Mouse (Mus musculus) embryonic facial prominence, embryonic 11.5 days (tissue): ENCODE measurements at regions not wholly inside any gene's neighbourhood (a gene's known extent, or its start where the extent isn't known, plus 50 kb on each side); places are given as distances from the start of the nearest gene placed in this dataset.

Source experiments
- ATAC-seq: fragments of 200-750 bp; cut with Nextera tagmentation; replicated peaks from 2 replicates; pipeline ENCODE4 v1.8.0; 2017; ENCODE audit warnings: low read depth; ENCODE audit not compliant: insufficient number of reproducible peaks, low FRiP score, low TSS enrichment
- DNase-seq: peaks from one replicate; pipeline ENCODE4 v3.0.0-alpha.2; 2015; ENCODE audit warnings: low spot score
- H3K27ac ChIP-seq: fragments of 300-500 bp; sonication (generic); replicated peaks from 2 replicates; pipeline ENCODE4 v1.5.1; 2014; ENCODE audit warnings: mild to moderate bottlenecking, low read depth, low read length, control low read depth
- H3K27me3 ChIP-seq: fragments of 300-500 bp; sonication (generic); 2 replicates; pipeline ENCODE4 v1.6.1; 2014; ENCODE audit warnings: mild to moderate bottlenecking, low read length, moderate library complexity, mixed read lengths; ENCODE audit not compliant: control insufficient read depth, insufficient read depth
- H3K36me3 ChIP-seq: fragments of 300-500 bp; sonication (generic); replicated peaks from 2 replicates; pipeline ENCODE4 v1.6.1; 2014; ENCODE audit warnings: low read depth, mild to moderate bottlenecking, low read length, moderate library complexity, mixed read lengths; ENCODE audit not compliant: control insufficient read depth, insufficient read depth
- H3K4me1 ChIP-seq: fragments of 300-500 bp; sonication (generic); 2 replicates; pipeline ENCODE4 v1.6.1; 2014; ENCODE audit warnings: low read length, mixed read lengths; ENCODE audit not compliant: control insufficient read depth, insufficient read depth
- H3K4me2 ChIP-seq: fragments of 300-500 bp; sonication (generic); 2 replicates; pipeline ENCODE4 v1.6.1; 2014; ENCODE audit warnings: low read depth, mild to moderate bottlenecking, control low read depth, low read length, moderate library complexity
- H3K4me3 ChIP-seq: fragments of 300-500 bp; sonication (generic); 2 replicates; pipeline ENCODE4 v1.5.1; 2014; ENCODE audit warnings: low read depth, low read length, control low read depth
- H3K9ac ChIP-seq: fragments of 300-500 bp; sonication (generic); replicated peaks from 2 replicates; pipeline ENCODE4 v1.6.1; 2014; ENCODE audit warnings: mild to moderate bottlenecking, control low read depth, low read length
- H3K9me3 ChIP-seq: fragments of 300-500 bp; sonication (generic); replicated peaks from 2 replicates; pipeline ENCODE4 v1.6.1; 2016; ENCODE audit warnings: mild to moderate bottlenecking, low read length, inconsistent platforms, mixed read lengths; ENCODE audit not compliant: control insufficient read depth
- WGBS: fragments of 180-500 bp; shearing (Covaris S2); extraction: QIAGEN DNeasy Blood & Tissue Kit; methylation state at CpG from one replicate; pipeline ENCODE4 v1.1.7; 2014; 5-methylcytosine and 5-hydroxymethylcytosine counted together

GRCm38 (mm10) chr17:88318936-88319335 lies 121.6 kb upstream of the Foxn2 start:
- Histone ChIP-seq H3K9ac (no peak overlapping the region), H3K27me3 (no peaks in the 10 kb centered on the region), H3K9me3 (no peaks in the 10 kb centered on the region), H3K36me3 (no peaks in the 10 kb centered on the region), H3K4me1 (no peaks in the 10 kb centered on the region), H3K4me2 (no peak overlapping the region), H3K4me3 (no peak overlapping the region), H3K27ac (no peak overlapping the region)
- ATAC-seq (no peak), DNase-seq (no peak)
- WGBS = 74% methylated on average over 5 of the region's 5 CpGs

- Histone ChIP-seq H3K9me3 (no peaks in the 10 kb centered on the region), H3K27ac (no peak overlapping the region), H3K36me3 (no peaks in the 10 kb centered on the region), H3K9ac (no peak overlapping the region), H3K4me3 (no peak overlapping the region), H3K27me3 (no peaks in the 10 kb centered on the region), H3K4me2 (no peak overlapping the region), H3K4me1 (no peaks in the 10 kb centered on the region; the same call in 1 of the 2 replicates)
- no peak for ATAC-seq
- no peak for DNase-seq
- 70% methylated on average over 1 of the region's 1 CpGs for WGBS
Observed at GRCm38 (mm10) chr17:88320686-88321085, 119.8 kb upstream of the Foxn2 start.

- WGBS = 25% methylated on average over 14 of the region's 14 CpGs
- H3K36me3 ChIP-seq = no peaks in the 10 kb centered on the region
- H3K9me3 ChIP-seq = no peaks in the 10 kb centered on the region; the same call in 1 of the 2 replicates
- no peak overlapping the region for H3K4me3 ChIP-seq
- no peak overlapping the region for H3K27ac ChIP-seq
- no peaks in the 10 kb centered on the region; the same call in 1 of the 2 replicates for H3K4me1 ChIP-seq
- ATAC-seq (0 out of 2 replicates have a peak, but pooled peaks have one; percentile 17), DNase-seq (no peak)
- no peak overlapping the region for H3K9ac ChIP-seq
- no peak overlapping the region for H3K4me2 ChIP-seq
- no peaks in the 10 kb centered on the region for H3K27me3 ChIP-seq
Observed at GRCm38 (mm10) chr17:88325326-88325909, 115.1 kb upstream of the Foxn2 start.

- no peaks in the 10 kb centered on the region for H3K27me3 ChIP-seq
Observed at GRCm38 (mm10) chr17:88325910-88326739, 114.4 kb upstream of the Foxn2 start.

GRCm38 (mm10) chr17:88326740-88327123 lies 113.8 kb upstream of the Foxn2 start:
- ATAC-seq = no peak
- Histone ChIP-seq H3K9ac (no peak overlapping the region), H3K9me3 (no peaks in the 10 kb centered on the region; the same call in 1 of the 2 replicates), H3K4me2 (no peak overlapping the region), H3K36me3 (no peaks in the 10 kb centered on the region), H3K4me1 (no peaks in the 10 kb centered on the region; the same call in 1 of the 2 replicates), H3K27ac (no peak overlapping the region), H3K4me3 (no peak overlapping the region), H3K27me3 (no peaks in the 10 kb centered on the region)
- DNase-seq = no peak
- WGBS = 78% methylated on average over 4 of the region's 4 CpGs

More at GRCm38 (mm10) chr17:88325910-88326739, 114.4 kb upstream of the Foxn2 start:
- no peak overlapping the region for H3K4me3 ChIP-seq
- no peak overlapping the region for H3K27ac ChIP-seq
- H3K9ac ChIP-seq = no peak overlapping the region
- H3K4me2 ChIP-seq = no peak overlapping the region
- H3K36me3 ChIP-seq = no peaks in the 10 kb centered on the region
- no peaks in the 10 kb centered on the region; the same call in 1 of the 2 replicates for H3K4me1 ChIP-seq
- peak; percentile 40 for DNase-seq
- WGBS = 12% methylated on average over 12 of the region's 12 CpGs
- peak; percentile 40; the same call in 1 of the 2 replicates for ATAC-seq
- no peaks in the 10 kb centered on the region; the same call in 1 of the 2 replicates for H3K9me3 ChIP-seq

- ATAC-seq (no peak), DNase-seq (no peak)
- Histone ChIP-seq H3K36me3 (no peaks in the 10 kb centered on the region), H3K27ac (no peak overlapping the region), H3K4me3 (no peak overlapping the region), H3K4me1 (no peaks in the 10 kb centered on the region; the same call in 1 of the 2 replicates), H3K9ac (no peak overlapping the region), H3K9me3 (no peaks in the 10 kb centered on the region; the same call in 1 of the 2 replicates), H3K27me3 (no peaks in the 10 kb centered on the region), H3K4me2 (no peak overlapping the region)
- 16% methylated on average over 8 of the region's 8 CpGs for WGBS
Observed at GRCm38 (mm10) chr17:88327791-88328190, 112.7 kb upstream of the Foxn2 start.

- Histone ChIP-seq H3K27me3 (no peaks in the 10 kb centered on the region), H3K4me2 (no peak overlapping the region), H3K27ac (no peak overlapping the region), H3K9ac (no peak overlapping the region), H3K4me3 (no peak overlapping the region), H3K36me3 (no peaks in the 10 kb centered on the region), H3K4me1 (no peaks in the 10 kb centered on the region; the same call in 1 of the 2 replicates), H3K9me3 (no peaks in the 10 kb centered on the region; the same call in 1 of the 2 replicates)
- 10% methylated on average over 8 of the region's 8 CpGs for WGBS
- DNase-seq = peak; percentile 18
- no peak for ATAC-seq
Observed at GRCm38 (mm10) chr17:88328807-88329206, 111.7 kb upstream of the Foxn2 start.

- H3K9me3 ChIP-seq = no peaks in the 10 kb centered on the region; the same call in 1 of the 2 replicates
- ATAC-seq (no peak), DNase-seq (no peak)
- no peaks in the 10 kb centered on the region for H3K27me3 ChIP-seq
- H3K9ac ChIP-seq = no peak overlapping the region
- H3K4me2 ChIP-seq = no peak overlapping the region
- H3K4me3 ChIP-seq = no peak overlapping the region
- H3K36me3 ChIP-seq = no peaks in the 10 kb centered on the region
- H3K4me1 ChIP-seq = no peaks in the 10 kb centered on the region; the same call in 1 of the 2 replicates
- 79% methylated on average over 9 of the region's 9 CpGs for WGBS
- no peak overlapping the region for H3K27ac ChIP-seq
Observed at GRCm38 (mm10) chr17:88329715-88330114, 110.8 kb upstream of the Foxn2 start.
